In the genomic region with DNA sequence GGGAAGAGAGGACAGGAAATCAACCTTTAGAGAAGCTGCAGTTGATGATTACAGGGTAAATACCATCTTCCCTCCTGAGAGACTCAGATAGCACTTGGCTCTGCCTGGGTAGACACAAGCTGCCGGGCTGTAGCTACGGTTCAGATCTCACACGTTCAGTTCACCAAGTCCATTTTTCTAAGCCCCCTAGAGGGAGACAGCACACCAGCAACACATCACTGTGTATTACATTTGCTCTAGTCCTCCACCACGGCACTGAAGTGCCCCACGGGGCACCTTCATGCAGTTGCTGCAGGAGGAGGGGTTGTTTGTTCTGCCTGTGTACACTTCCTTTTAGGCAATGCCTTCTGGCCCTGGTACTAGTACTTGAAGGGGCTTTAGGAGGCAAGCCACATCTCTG, we compare ENCODE assay signal across 7 mouse cellular contexts.
DNase-seq lines count a peak whose midpoint lies in the region; ATAC-seq lines count a peak whose summit lies in the region.

No protein-coding gene starts in this region.

- peak; percentile 78 for DNase-seq in CD4-positive, CD25-positive, alpha-beta regulatory T cell, adult 2 months (ENCODE audit: low read depth, low spot score)
- DNase-seq in MN1 (ENCODE audit: low spot score), result peak; percentile 35
- DNase-seq in forebrain, embryonic 14.5 days (ENCODE audit: low spot score), result peak; percentile 52
- peak; percentile 10 to 47 for DNase-seq in left cerebral cortex, adult 8-10 months (ENCODE audit: low spot score in 2 of 2)
- peak; percentile 88 for DNase-seq in splenic B cell, adult 2 months (ENCODE audit: low read depth, low spot score)

- peak; percentile 54; the same call in 1 of the 2 replicates for ATAC-seq in forebrain, embryonic 14.5 days
- ATAC-seq in inflammation-experienced regulatory T-cells, adult 6 months, result peak; percentile 83
- peak; percentile 86 for ATAC-seq in midbrain, embryonic 15.5 days (replicated peaks)

- no peaks in the 10 kb centered on the region for H3K4me1 ChIP-seq in forebrain, embryonic 14.5 days (ENCODE audit: control insufficient read depth, insufficient read depth, low read length)
- no peaks in the 10 kb centered on the region; the same call in 1 of the 2 replicates for H3K4me1 ChIP-seq in midbrain, embryonic 15.5 days

- no peak overlapping the region for H3K4me3 ChIP-seq in forebrain, embryonic 14.5 days (ENCODE audit: low read depth, low read length)
- H3K4me3 ChIP-seq in midbrain, embryonic 15.5 days, result no peak overlapping the region

- H3K27ac ChIP-seq in forebrain, embryonic 14.5 days (ENCODE audit: low read depth, low read length), result no peak overlapping the region
- H3K27ac ChIP-seq in midbrain, embryonic 15.5 days, result no peak overlapping the region

- no peaks in the 10 kb centered on the region for H3K9me3 ChIP-seq in forebrain, embryonic 14.5 days (replicated peaks; ENCODE audit: control insufficient read depth, low read length)
- no peaks in the 10 kb centered on the region for H3K9me3 ChIP-seq in midbrain, embryonic 15.5 days

- H3K9ac ChIP-seq in forebrain, embryonic 14.5 days (ENCODE audit: low read length), result no peak overlapping the region
- H3K9ac ChIP-seq in midbrain, embryonic 15.5 days, result no peak overlapping the region

- H3K27me3 ChIP-seq in forebrain, embryonic 14.5 days (replicated peaks; ENCODE audit: control insufficient read depth, insufficient read depth, low read length), result no peaks in the 10 kb centered on the region
- no peaks in the 10 kb centered on the region for H3K27me3 ChIP-seq in midbrain, embryonic 15.5 days (replicated peaks)
- no peaks in the 10 kb centered on the region for H3K27me3 ChIP-seq in splenic B cell, adult 2 months (ENCODE audit: control insufficient read depth, insufficient read depth, low read length, poor library complexity, severe bottlenecking)

- H3K4me2 ChIP-seq in forebrain, embryonic 14.5 days (ENCODE audit: low read length), result no peak overlapping the region
- no peak overlapping the region for H3K4me2 ChIP-seq in midbrain, embryonic 15.5 days

- WGBS in forebrain, embryonic 14.5 days, result 50% methylated on average over 5 of the region's 5 CpGs
- WGBS in midbrain, embryonic 15.5 days, result 40% methylated on average over 5 of the region's 5 CpGs

- H3K36me3 ChIP-seq in forebrain, embryonic 14.5 days (ENCODE audit: control insufficient read depth, insufficient read depth, low read length), result no peaks in the 10 kb centered on the region
- no peaks in the 10 kb centered on the region for H3K36me3 ChIP-seq in midbrain, embryonic 15.5 days (replicated peaks)
- no peaks in the 10 kb centered on the region for H3K36me3 ChIP-seq in splenic B cell, adult 2 months (ENCODE audit: control insufficient read depth, insufficient read depth, low read length, poor library complexity, severe bottlenecking)

Comparison
In these comparisons a context has a peak if more than half of its experiments do, and no peak if none do; other contexts are left out.
1. DNase-seq: peak in every context shown above with its lines; median percentile 88 in splenic B cell, adult 2 months; 78 in CD4-positive, CD25-positive, alpha-beta regulatory T cell, adult 2 months; 52 in forebrain, embryonic 14.5 days; 35 in MN1; 28 in left cerebral cortex, adult 8-10 months.